Mouse (Mus musculus) ES-Bruce4 (cell line): ENCODE measurements around the gene Arhgef11. TPM values are rescaled to one million over a fixed set of nuclear protein-coding genes. Genes with fewer than 3 reads are reported as not detected.

Experiments used
- H3K27ac ChIP-seq: 2 replicates; pipeline ENCODE4 v1.5.1; 2012; ENCODE audit warnings: low read length, inconsistent platforms; ENCODE audit not compliant: insufficient read depth
- H3K27me3 ChIP-seq: 2 replicates; pipeline ENCODE4 v1.6.1; 2012; ENCODE audit warnings: mild to moderate bottlenecking, low read length, inconsistent platforms; ENCODE audit not compliant: control insufficient read depth, poor library complexity, insufficient read depth, severe bottlenecking
- H3K36me3 ChIP-seq: 2 replicates; pipeline ENCODE4 v1.6.1; 2012; ENCODE audit warnings: inconsistent platforms, mild to moderate bottlenecking, low read length, moderate library complexity; ENCODE audit not compliant: control insufficient read depth, poor library complexity, insufficient read depth, severe bottlenecking
- H3K4me1 ChIP-seq: one replicate; pipeline ENCODE4 v1.8.1; 2011; ENCODE audit warnings: low read length; ENCODE audit not compliant: control insufficient read depth, insufficient read depth
- H3K4me3 ChIP-seq: 2 replicates; pipeline ENCODE4 v1.5.1; 2011; ENCODE audit warnings: low read depth, mild to moderate bottlenecking, low read length
- H3K9ac ChIP-seq: 2 replicates; pipeline ENCODE4 v1.6.1; 2012; ENCODE audit warnings: low read depth, mild to moderate bottlenecking, inconsistent platforms; ENCODE audit not compliant: poor library complexity, severe bottlenecking
- H3K9me3 ChIP-seq: replicated peaks from 2 replicates; pipeline ENCODE4 v1.6.1; 2012; ENCODE audit warnings: mild to moderate bottlenecking, low read length, inconsistent platforms; ENCODE audit not compliant: control insufficient read depth, poor library complexity, insufficient read depth, severe bottlenecking
- CTCF ChIP-seq: IDR thresholded peaks from one replicate; pipeline ENCODE4 v1.8.1; 2011; ENCODE audit warnings: low read depth, low read length
- EP300 ChIP-seq: IDR thresholded peaks from 2 replicates; pipeline ENCODE4 v1.6.1; 2011; ENCODE audit warnings: low read depth, low read length; ENCODE audit not compliant: insufficient read depth
- POLR2A ChIP-seq: IDR thresholded peaks from one replicate; pipeline ENCODE4 v1.8.1; 2011; ENCODE audit warnings: low read length; ENCODE audit not compliant: insufficient read depth
- polyA plus RNA-seq: library from polyadenylated mRNA; stranded (reverse); fragments of >200 nt; gene quantifications from 2 replicates; pipeline ENCODE4 v1.2.4, GENCODE M21; 2011; ENCODE audit warnings: low read depth; ENCODE audit not compliant: missing spikeins, insufficient read depth, insufficient read length

The Arhgef11 gene
- polyA plus RNA-seq, 1 experiment, result 16.7 TPM

DNA sequence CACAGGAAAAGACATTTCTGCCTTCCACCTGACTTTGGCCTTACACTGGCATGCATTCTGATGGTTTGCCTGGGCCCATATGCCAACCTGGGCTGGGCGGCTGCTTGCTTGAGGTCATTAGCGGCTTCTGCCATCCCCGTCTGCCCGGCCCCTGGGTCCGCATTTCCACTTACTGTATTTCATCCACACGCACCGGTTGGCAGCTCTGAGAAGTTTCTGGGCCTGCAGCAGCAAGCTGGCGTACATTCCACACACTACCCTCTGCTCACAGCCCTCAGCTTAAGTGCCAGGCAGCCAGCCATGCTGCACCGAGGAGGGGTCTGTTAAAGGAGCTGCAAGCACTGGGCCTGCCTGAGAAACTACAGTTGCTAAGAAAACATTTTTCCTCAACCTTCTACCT is 13.5 kb downstream of the Arhgef11 start:
- H3K9ac ChIP-seq, result peak overlapping the region; percentile 16; the same call in 1 of the 2 replicates

DNA sequence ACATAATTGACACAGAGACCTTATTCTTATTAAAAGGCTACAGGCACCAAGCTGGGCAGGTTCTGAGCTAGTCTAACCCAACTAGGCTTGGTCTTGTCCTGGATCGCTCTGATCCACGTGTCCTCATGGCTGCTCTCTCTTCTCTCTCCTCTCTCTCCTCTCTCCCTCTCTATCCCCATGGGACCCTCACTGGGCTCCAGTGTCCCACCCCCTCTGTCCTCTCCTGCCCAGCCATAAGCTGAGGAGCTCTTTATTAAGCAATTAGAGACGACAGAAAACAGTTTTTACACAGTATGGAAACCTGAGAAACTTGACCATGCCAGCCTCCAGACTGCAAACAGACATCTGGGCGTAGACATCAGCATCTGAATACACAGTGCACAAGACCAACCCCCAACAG is 14.0 kb downstream of the Arhgef11 start:
- no peak overlapping the region for H3K4me3 ChIP-seq
- no peak overlapping the region for H3K27ac ChIP-seq
- H3K9ac ChIP-seq, result peak overlapping the region; percentile 16; the same call in 1 of the 2 replicates
- no peaks in the 10 kb centered on the region for H3K4me1 ChIP-seq
- TF ChIP-seq EP300, result no peak
- TF ChIP-seq POLR2A, result no peak
- TF ChIP-seq CTCF, result no peak
- no peaks in the 10 kb centered on the region for H3K9me3 ChIP-seq
- H3K36me3 ChIP-seq, result no peaks in the 10 kb centered on the region
- no peaks in the 10 kb centered on the region for H3K27me3 ChIP-seq

More for the DNA sequence above, 13.5 kb downstream of the Arhgef11 start:
- Histone ChIP-seq H3K36me3 (no peaks in the 10 kb centered on the region), H3K27ac (no peak overlapping the region), H3K9me3 (no peaks in the 10 kb centered on the region), H3K4me3 (0 out of 2 replicates have a peak overlapping the region, but pooled peaks have one; percentile 2), H3K27me3 (no peaks in the 10 kb centered on the region), H3K4me1 (no peaks in the 10 kb centered on the region)
- TF ChIP-seq POLR2A, result no peak
- TF ChIP-seq CTCF, result no peak
- no peak for TF ChIP-seq EP300

DNA sequence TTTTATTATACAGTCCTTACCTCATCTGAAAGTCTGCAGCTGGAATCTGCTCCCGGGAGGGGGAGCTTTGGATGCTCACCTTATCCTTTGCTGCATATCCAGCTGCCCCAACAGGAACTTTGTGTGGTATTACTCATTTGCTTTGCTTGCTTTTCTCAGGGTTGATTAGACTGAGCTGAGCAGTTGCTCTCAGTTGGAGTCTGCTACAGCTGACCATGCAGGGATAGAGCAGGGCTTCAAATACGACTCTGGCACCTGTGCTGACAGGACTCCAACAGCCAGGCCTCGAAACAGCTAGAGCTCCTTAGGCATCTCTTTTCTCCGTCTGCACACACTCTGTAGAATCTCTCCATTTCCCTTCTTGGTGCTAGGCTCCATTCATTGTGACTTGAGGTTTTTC is 18.2 kb downstream of the Arhgef11 start:
- Histone ChIP-seq H3K9ac (no peak overlapping the region), H3K9me3 (no peaks in the 10 kb centered on the region), H3K27ac (no peak overlapping the region), H3K4me1 (no peaks in the 10 kb centered on the region), H3K4me3 (no peak overlapping the region), H3K36me3 (no peaks in the 10 kb centered on the region), H3K27me3 (no peaks in the 10 kb centered on the region)
- TF ChIP-seq CTCF, result no peak
- no peak for TF ChIP-seq EP300
- TF ChIP-seq POLR2A, result no peak

DNA sequence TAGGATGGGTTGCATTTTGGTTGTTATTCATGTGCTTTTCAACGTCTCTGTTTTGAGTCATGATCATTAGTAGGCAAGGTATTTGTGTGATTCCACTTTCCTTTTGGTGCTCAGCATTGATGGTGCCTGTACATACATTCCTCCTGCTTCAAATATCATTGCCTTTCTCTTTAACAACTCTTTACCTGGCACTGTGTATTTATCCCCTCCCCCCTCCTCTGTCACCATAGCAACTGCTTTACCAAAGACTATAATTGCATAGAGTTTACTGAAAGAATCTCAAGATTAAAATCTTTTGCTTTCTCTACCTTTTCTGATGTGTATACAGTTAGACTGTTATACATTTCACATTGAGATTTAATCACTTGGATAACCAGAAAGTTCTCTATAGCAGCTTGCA is 26.1 kb downstream of the Arhgef11 start:
- H3K27me3 ChIP-seq, result no peaks in the 10 kb centered on the region
- H3K4me1 ChIP-seq, result no peaks in the 10 kb centered on the region
- no peak overlapping the region for H3K9ac ChIP-seq
- H3K27ac ChIP-seq, result no peak overlapping the region
- no peak overlapping the region for H3K4me3 ChIP-seq
- no peaks in the 10 kb centered on the region for H3K36me3 ChIP-seq
- TF ChIP-seq CTCF, result no peak
- TF ChIP-seq POLR2A, result no peak
- TF ChIP-seq EP300, result no peak
- no peaks in the 10 kb centered on the region for H3K9me3 ChIP-seq

DNA sequence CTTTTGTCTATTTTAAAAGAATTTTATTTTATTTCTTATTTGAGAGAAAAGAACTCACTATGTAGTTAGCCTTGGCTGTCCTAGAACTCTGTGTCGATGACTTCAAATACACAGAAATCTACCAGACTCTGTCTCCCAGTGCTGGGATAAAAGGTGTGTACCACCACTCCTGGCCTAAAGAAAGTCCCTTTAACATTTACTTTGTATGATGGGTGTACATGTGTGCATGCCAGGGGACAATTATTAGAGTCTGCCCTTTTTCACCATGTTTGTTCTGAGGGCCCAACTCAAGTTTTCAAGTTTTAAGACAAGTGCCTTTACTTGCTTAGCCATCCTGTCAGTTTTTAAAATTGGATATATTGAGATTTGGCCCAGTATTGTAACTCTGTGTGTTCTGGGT is 28.8 kb downstream of the Arhgef11 start:
- Histone ChIP-seq H3K27me3 (no peaks in the 10 kb centered on the region), H3K36me3 (no peaks in the 10 kb centered on the region), H3K9me3 (no peaks in the 10 kb centered on the region), H3K4me1 (no peaks in the 10 kb centered on the region), H3K4me3 (no peak overlapping the region), H3K9ac (no peak overlapping the region), H3K27ac (no peak overlapping the region)
- TF ChIP-seq POLR2A (no peak), CTCF (no peak), EP300 (no peak)

DNA sequence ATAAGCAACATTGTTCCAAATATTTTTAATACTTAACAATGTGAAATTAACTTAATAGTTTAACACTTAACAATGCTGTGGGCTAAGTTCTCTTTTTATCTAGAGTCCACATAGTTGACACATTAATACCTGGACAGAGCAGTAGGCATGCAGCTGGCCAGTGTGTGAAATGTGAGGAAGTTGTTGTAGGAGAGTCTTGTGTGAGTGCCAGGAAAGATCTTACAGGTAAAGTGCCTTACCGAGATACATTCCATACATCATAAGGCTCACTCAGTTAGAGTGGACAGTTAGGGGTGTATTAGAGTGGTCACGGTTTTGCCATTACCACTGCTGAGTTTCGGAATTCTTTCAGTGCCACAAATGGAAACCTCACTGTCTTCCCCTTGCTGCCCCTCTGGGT is 31.7 kb downstream of the Arhgef11 start:
- Histone ChIP-seq H3K36me3 (no peaks in the 10 kb centered on the region), H3K4me3 (no peak overlapping the region), H3K9me3 (no peaks in the 10 kb centered on the region), H3K27ac (no peak overlapping the region), H3K9ac (no peak overlapping the region), H3K27me3 (no peaks in the 10 kb centered on the region), H3K4me1 (no peaks in the 10 kb centered on the region)
- TF ChIP-seq POLR2A (no peak), CTCF (no peak)
